Mouse (Mus musculus): ENCODE measurements around the gene Ctsh.
A peak's percentile ranks its signal among the peaks of the same experiment; 100 is the strongest.

- TF ChIP-seq EP300 (optimal IDR thresholded peaks at IDR 0.05) (peak; percentile 85), CTCF (IDR thresholded peaks at IDR 0.05; ENCODE audit: low read depth) (peak; percentile 81)
Measured at GRCm38 (mm10) chr9:90113651-90114566, 60.0 kb downstream of the Ctsh start.
